Comparison of ENCODE assay signal across 12 mouse cellular contexts in the genomic region with DNA sequence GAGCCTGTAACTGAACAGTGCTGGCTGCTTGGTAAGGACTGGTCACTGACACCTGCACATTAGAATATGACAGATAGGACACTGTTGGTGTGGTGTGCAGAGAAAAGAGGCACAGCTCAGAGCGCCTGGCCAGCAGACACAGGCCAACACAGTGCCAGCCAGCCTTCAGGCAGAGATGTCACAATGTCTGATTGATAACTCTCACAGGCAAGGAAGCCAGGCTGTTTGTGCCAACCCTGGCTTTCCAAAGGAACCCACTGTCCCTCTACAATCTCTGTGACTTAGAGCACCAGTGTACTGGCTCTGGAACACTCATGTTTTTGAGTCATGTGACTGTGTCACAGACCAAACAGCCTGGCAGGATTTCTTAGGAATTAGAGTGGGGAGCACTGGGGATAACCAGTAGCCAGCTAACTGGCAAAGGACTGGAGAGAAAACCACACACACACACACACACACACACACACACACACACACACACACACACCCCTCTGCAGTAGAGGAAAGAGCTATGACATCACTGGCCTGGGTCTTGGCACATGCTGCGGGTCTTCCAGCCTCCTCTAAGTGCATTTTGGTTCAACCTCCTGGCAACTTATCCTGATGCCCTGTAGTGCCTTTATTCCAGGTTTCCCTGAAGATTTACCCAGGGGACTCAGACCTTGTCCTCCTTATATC.
A peak's percentile ranks its signal among the peaks of the same experiment; 100 is the strongest.
DNase-seq lines count a peak whose midpoint lies in the region; ATAC-seq and TF ChIP-seq lines count a peak whose summit lies in the region.
"Had no signal": no experiment of that assay in that cellular context is flagged by ENCODE, and none has a peak within 500 bp of the region (broad histone marks: within the 10 kb centered on the region; RNA-seq: fewer than 3 reads in every experiment).

No protein-coding gene starts in this region.

- H3K27me3 ChIP-seq in heart, embryonic 11.5 days (ENCODE audit: control insufficient read depth, insufficient read depth, low read length), result no peaks in the 10 kb centered on the region
- H3K27me3 ChIP-seq in hindbrain, postnatal 0 days (ENCODE audit: insufficient read depth, low read length), result no peaks in the 10 kb centered on the region
- H3K27me3 ChIP-seq in liver, embryonic 11.5 days (replicated peaks; ENCODE audit: control insufficient read depth, insufficient read depth, low read length), result no peaks in the 10 kb centered on the region
- H3K27me3 ChIP-seq: embryonic facial prominence, embryonic 13.5 days; limb, embryonic 13.5 days had no signal

- no peak overlapping the region for H3K9ac ChIP-seq in heart, embryonic 11.5 days (ENCODE audit: low read depth, low read length)
- no peak overlapping the region for H3K9ac ChIP-seq in hindbrain, postnatal 0 days (replicated peaks; ENCODE audit: low read length)
- no peak overlapping the region for H3K9ac ChIP-seq in liver, embryonic 11.5 days (ENCODE audit: low read depth, low read length)
- H3K9ac ChIP-seq: embryonic facial prominence, embryonic 13.5 days; limb, embryonic 13.5 days had no signal

- H3K4me3 ChIP-seq in heart, embryonic 11.5 days (ENCODE audit: low read depth, low read length), result no peak overlapping the region
- no peak overlapping the region for H3K4me3 ChIP-seq in hindbrain, postnatal 0 days (ENCODE audit: low read length)
- no peak overlapping the region for H3K4me3 ChIP-seq in liver, embryonic 11.5 days (ENCODE audit: low read depth, low read length)
- H3K4me3 ChIP-seq: embryonic facial prominence, embryonic 13.5 days; limb, embryonic 13.5 days had no signal

- DNase-seq in heart, adult 11 months, result peak; percentile 95
- peak; percentile 17 for DNase-seq in 3134 (ENCODE audit: extremely low read depth, insufficient read length, low spot score)
- DNase-seq in adrenal gland, postnatal 14 days, result peak; percentile 81
- peak; percentile 46 for DNase-seq in hindbrain, postnatal 0 days (ENCODE audit: low spot score)
- DNase-seq in embryo, embryonic 9.5 days (ENCODE audit: extremely low spot score), result no peak
- DNase-seq in liver, embryonic 11.5 days (ENCODE audit: low spot score), result no peak
- DNase-seq: retina, postnatal 1 day had no signal

- H3K36me3 ChIP-seq in heart, embryonic 11.5 days (ENCODE audit: control insufficient read depth, insufficient read depth, low read length), result no peaks in the 10 kb centered on the region
- H3K36me3 ChIP-seq in hindbrain, postnatal 0 days (ENCODE audit: insufficient read depth, low read length), result no peaks in the 10 kb centered on the region
- H3K36me3 ChIP-seq in liver, embryonic 11.5 days (ENCODE audit: control insufficient read depth, insufficient read depth, low read length), result no peaks in the 10 kb centered on the region
- H3K36me3 ChIP-seq: embryonic facial prominence, embryonic 13.5 days; G1E; limb, embryonic 13.5 days had no signal

- H3K9me3 ChIP-seq in heart, embryonic 11.5 days (replicated peaks; ENCODE audit: control insufficient read depth, low read length), result no peaks in the 10 kb centered on the region
- H3K9me3 ChIP-seq in hindbrain, postnatal 0 days (ENCODE audit: low read length), result no peaks in the 10 kb centered on the region
- no peaks in the 10 kb centered on the region for H3K9me3 ChIP-seq in liver, embryonic 11.5 days (ENCODE audit: control insufficient read depth, low read length)
- H3K9me3 ChIP-seq: embryonic facial prominence, embryonic 13.5 days; G1E; limb, embryonic 13.5 days had no signal

- WGBS in heart, embryonic 11.5 days (ENCODE audit: insufficient replicate concordance), result 83% methylated on average over 2 of the region's 2 CpGs
- 53% methylated on average over 2 of the region's 2 CpGs for WGBS in hindbrain, postnatal 0 days
- WGBS in liver, embryonic 11.5 days, result 63% methylated on average over 2 of the region's 2 CpGs

- H3K27ac ChIP-seq in heart, embryonic 11.5 days (ENCODE audit: low read depth, low read length), result no peak overlapping the region
- H3K27ac ChIP-seq in hindbrain, postnatal 0 days, result no peak overlapping the region
- no peak overlapping the region for H3K27ac ChIP-seq in liver, embryonic 11.5 days (ENCODE audit: low read depth, low read length)
- H3K27ac ChIP-seq: embryonic facial prominence, embryonic 13.5 days; limb, embryonic 13.5 days had no signal

- no peak for TF ChIP-seq CTCF in hindbrain, postnatal 0 days (IDR thresholded peaks at IDR 0.05; ENCODE audit: low read depth)

- no peaks in the 10 kb centered on the region for H3K4me1 ChIP-seq in heart, embryonic 11.5 days (ENCODE audit: control insufficient read depth, insufficient read depth, low read length)
- H3K4me1 ChIP-seq in hindbrain, postnatal 0 days (ENCODE audit: insufficient read depth, low read length), result no peaks in the 10 kb centered on the region
- H3K4me1 ChIP-seq in liver, embryonic 11.5 days (replicated peaks; ENCODE audit: control insufficient read depth, insufficient read depth, low read length), result no peaks in the 10 kb centered on the region
- H3K4me1 ChIP-seq: limb, embryonic 13.5 days had no signal

- ATAC-seq in heart, embryonic 11.5 days (replicated peaks; ENCODE audit: insufficient number of reproducible peaks, low FRiP score, low TSS enrichment), result no peak
- ATAC-seq in hindbrain, postnatal 0 days, result peak; percentile 81
- no peak for ATAC-seq in monocyte, adult 5-6 weeks (replicated peaks; ENCODE audit: insufficient number of reproducible peaks, low FRiP score, low TSS enrichment, poor library complexity, severe bottlenecking)
- ATAC-seq in liver, embryonic 11.5 days (replicated peaks; ENCODE audit: low FRiP score), result no peak

- H3K4me2 ChIP-seq in heart, embryonic 11.5 days, result no peak overlapping the region
- H3K4me2 ChIP-seq in hindbrain, postnatal 0 days (ENCODE audit: low read depth, low read length), result no peak overlapping the region
- H3K4me2 ChIP-seq in liver, embryonic 11.5 days, result no peak overlapping the region
- H3K4me2 ChIP-seq: embryonic facial prominence, embryonic 13.5 days; limb, embryonic 13.5 days had no signal

Comparison
In these comparisons a context has a peak if more than half of its experiments do, and no peak if none do; other contexts are left out.
1. DNase-seq: peak in heart, adult 11 months (single experiment), 3134 (single experiment), adrenal gland, postnatal 14 days (single experiment) and hindbrain, postnatal 0 days (single experiment); none in embryo, embryonic 9.5 days (single experiment) and liver, embryonic 11.5 days (single experiment).